In the genomic region with DNA sequence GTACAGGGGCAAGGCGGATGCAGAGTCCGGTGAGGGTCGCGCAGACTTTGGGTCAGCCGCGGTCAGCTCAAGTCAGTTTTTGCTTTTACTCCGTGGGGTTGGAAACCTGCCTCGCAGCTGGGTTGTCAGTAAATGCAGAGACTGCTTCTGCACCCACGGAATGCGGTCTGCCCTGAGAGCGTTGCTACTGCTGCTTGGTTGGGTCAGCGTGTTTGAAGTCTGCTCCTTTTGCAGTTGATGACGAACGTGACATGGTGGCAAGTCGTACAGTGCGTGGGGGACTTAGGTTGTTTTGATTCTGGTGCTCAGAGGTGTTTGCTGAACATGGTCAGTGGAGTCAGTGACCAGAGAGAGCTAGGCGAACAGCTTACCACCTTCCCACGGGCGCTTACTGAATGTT, we compare ENCODE assay signal across 8 mouse cellular contexts. TPM values are rescaled to one million over a fixed set of nuclear protein-coding genes. Genes with fewer than 3 reads are reported as not detected.
DNase-seq lines count a peak whose midpoint lies in the region; ATAC-seq and TF ChIP-seq lines count a peak whose summit lies in the region.

No protein-coding gene starts in this region.

- peak; percentile 37; the same call in 1 of the 2 replicates for ATAC-seq in hindbrain, embryonic 16.5 days
- ATAC-seq in midbrain, embryonic 15.5 days (replicated peaks) = peak; percentile 53; the same call in 1 of the 2 replicates

- H3K27me3 ChIP-seq in liver, adult 2 months (ENCODE audit: control insufficient read depth, insufficient read depth, low read length) = no peaks in the 10 kb centered on the region
- no peaks in the 10 kb centered on the region for H3K27me3 ChIP-seq in hindbrain, embryonic 16.5 days (replicated peaks; ENCODE audit: control insufficient read depth, insufficient read depth, low read length)
- H3K27me3 ChIP-seq in midbrain, embryonic 15.5 days (replicated peaks) = no peaks in the 10 kb centered on the region

- H3K9me3 ChIP-seq in hindbrain, embryonic 16.5 days (ENCODE audit: control insufficient read depth, low read length) = no peaks in the 10 kb centered on the region
- H3K9me3 ChIP-seq in midbrain, embryonic 15.5 days = no peaks in the 10 kb centered on the region

- H3K4me2 ChIP-seq in hindbrain, embryonic 16.5 days (ENCODE audit: low read length) = peak overlapping the region; percentile 79
- H3K4me2 ChIP-seq in midbrain, embryonic 15.5 days = peak overlapping the region; percentile 67

- peak; percentile 33 for DNase-seq in liver, adult 2 months (ENCODE audit: extremely low read depth, low read depth, low spot score)
- no peak for DNase-seq in liver
- DNase-seq in c-Kit-negative CD71-positive TER-119-positive erythroid progenitor cells, embryonic 14.5 days (ENCODE audit: low read depth, low spot score) = peak; percentile 15
- DNase-seq in left cerebral cortex, postnatal 36 days (ENCODE audit: low spot score in 2 of 2) = no peak
- DNase-seq in kidney, adult 8-10 months = no peak
- DNase-seq in gastrocnemius, postnatal 14 days = no peak

- intact Hi-C loops in left cerebral cortex, postnatal 36 days (cut with DNase I) = no loop called here
- intact Hi-C loops in gastrocnemius, postnatal 14 days (cut with DNase I; ENCODE audit: low total_unique reads) = no loop called here

- WGBS in liver, adult 2 months = under 1% methylated on average over 19 of the region's 19 CpGs
- 4% methylated on average over 19 of the region's 19 CpGs for WGBS in hindbrain, embryonic 16.5 days
- 3% methylated on average over 19 of the region's 19 CpGs for whole genome bisulfite sequencing in midbrain, embryonic 15.5 days

- TF ChIP-seq POLR2A in liver, adult 2 months (IDR thresholded peaks at IDR 0.05; ENCODE audit: extremely low read depth, insufficient read depth, low read length) = no peak

- H3K36me3 ChIP-seq in liver, adult 2 months (ENCODE audit: control insufficient read depth, insufficient read depth, low read length) = peaks cover 2% of the 10 kb centered on the region
- H3K36me3 ChIP-seq in hindbrain, embryonic 16.5 days (ENCODE audit: control insufficient read depth, insufficient read depth, low read length) = peaks cover 3% of the 10 kb centered on the region; the same call in 1 of the 2 replicates
- peaks cover 7% of the 10 kb centered on the region for H3K36me3 ChIP-seq in midbrain, embryonic 15.5 days (replicated peaks)

- H3K79me2 ChIP-seq in liver, adult 2 months (ENCODE audit: control insufficient read depth, insufficient read depth, low read length) = peaks cover 17% of the 10 kb centered on the region; the same call in 1 of the 2 replicates

- TF ChIP-seq CTCF in liver, adult 2 months (IDR thresholded peaks at IDR 0.05; ENCODE audit: low read depth, low read length) = no peak

- peaks cover 7% of the 10 kb centered on the region; the same call in 1 of the 2 replicates for H3K4me1 ChIP-seq in liver, adult 2 months (ENCODE audit: control insufficient read depth, insufficient read depth, low read length)
- H3K4me1 ChIP-seq in hindbrain, embryonic 16.5 days (ENCODE audit: control insufficient read depth, insufficient read depth, low read depth, low read length) = peaks cover 15% of the 10 kb centered on the region
- H3K4me1 ChIP-seq in midbrain, embryonic 15.5 days = peaks cover 20% of the 10 kb centered on the region

- peak overlapping the region; percentile 69 for H3K27ac ChIP-seq in liver, adult 2 months (replicated peaks; ENCODE audit: insufficient read depth, low read depth, low read length)
- H3K27ac ChIP-seq in hindbrain, embryonic 16.5 days (ENCODE audit: low read depth, low read length) = peak overlapping the region; percentile 79
- peak overlapping the region; percentile 76 for H3K27ac ChIP-seq in midbrain, embryonic 15.5 days

- H3K4me3 ChIP-seq in liver, adult 2 months (ENCODE audit: insufficient read depth, low read depth, low read length) = peak overlapping the region; percentile 67
- H3K4me3 ChIP-seq in hindbrain, embryonic 16.5 days (ENCODE audit: low read length) = peak overlapping the region; percentile 95
- H3K4me3 ChIP-seq in midbrain, embryonic 15.5 days = peak overlapping the region; percentile 84

- peak overlapping the region; percentile 72 for H3K9ac ChIP-seq in liver, adult 2 months (ENCODE audit: low read depth, low read length)
- H3K9ac ChIP-seq in hindbrain, embryonic 16.5 days (ENCODE audit: low read depth, low read length) = peak overlapping the region; percentile 86
- peak overlapping the region; percentile 87 for H3K9ac ChIP-seq in midbrain, embryonic 15.5 days

RNA-seq across cellular contexts. Expression of a gene that starts 0.5 kb away (rescaled TPM):
- total RNA-seq in liver, adult 2 months (2014; rRNA removed) = 11.6 TPM in 2 replicates
- 4.3 and 5.4 TPM in 2 replicates for polyA plus RNA-seq in liver, adult 2 months (2012; rRNA removed)
- 20.1 and 21.6 TPM in 2 replicates for polyA plus RNA-seq in hindbrain, embryonic 16.5 days (2015; fragmentation: Nextera tagmentation; extraction: Ambion mirVana)
- polyA plus RNA-seq in midbrain, embryonic 15.5 days (2015; fragmentation: Nextera tagmentation; extraction: Ambion mirVana) = 25.5 and 28.5 TPM in 2 replicates
- 10 to 100 TPM; 42.0 to 46.7 TPM for total RNA-seq in left cerebral cortex, postnatal 36 days (2021)
- 10 to 100 TPM; 32.2 to 34.4 TPM for total RNA-seq in gastrocnemius, postnatal 14 days (2021)

RNA-seq across cellular contexts. Expression of a gene that starts 41.4 kb away (rescaled TPM):
- total RNA-seq in liver, adult 2 months (2014; rRNA removed) = 17.3 and 18.4 TPM in 2 replicates
- 19.8 and 19.9 TPM in 2 replicates for polyA plus RNA-seq in liver, adult 2 months (2012; rRNA removed)
- polyA plus RNA-seq in hindbrain, embryonic 16.5 days (2015; fragmentation: Nextera tagmentation; extraction: Ambion mirVana) = 70.9 and 75.6 TPM in 2 replicates
- 88.0 and 91.7 TPM in 2 replicates for polyA plus RNA-seq in midbrain, embryonic 15.5 days (2015; fragmentation: Nextera tagmentation; extraction: Ambion mirVana)
- total RNA-seq in left cerebral cortex, postnatal 36 days (2021) = 10 to 100 TPM; 42.5 to 62.2 TPM
- total RNA-seq in gastrocnemius, postnatal 14 days (2021) = 10 to 100 TPM; 13.1 TPM

RNA-seq across cellular contexts. Expression of a gene that starts 53.8 kb away (rescaled TPM):
- 16.5 and 17.0 TPM in 2 replicates for total RNA-seq in liver, adult 2 months (2014; rRNA removed)
- 4.9 and 5.6 TPM in 2 replicates for polyA plus RNA-seq in liver, adult 2 months (2012; rRNA removed)
- polyA plus RNA-seq in hindbrain, embryonic 16.5 days (2015; fragmentation: Nextera tagmentation; extraction: Ambion mirVana) = 17.2 and 18.2 TPM in 2 replicates
- polyA plus RNA-seq in midbrain, embryonic 15.5 days (2015; fragmentation: Nextera tagmentation; extraction: Ambion mirVana) = 20.6 and 22.6 TPM in 2 replicates
- 10 to 100 TPM; 37.1 to 37.2 TPM for total RNA-seq in left cerebral cortex, postnatal 36 days (2021)
- total RNA-seq in gastrocnemius, postnatal 14 days (2021) = 10 to 100 TPM; 20.9 to 21.2 TPM

Comparison
In these comparisons a context has a peak if more than half of its experiments do, and no peak if none do; other contexts are left out.
1. DNase-seq: peak in liver, adult 2 months (single experiment) and c-Kit-negative CD71-positive TER-119-positive erythroid progenitor cells, embryonic 14.5 days (single experiment); none in liver (single experiment), left cerebral cortex, postnatal 36 days (0 of 2), kidney, adult 8-10 months (0 of 2) and gastrocnemius, postnatal 14 days (single experiment).
2. Peak in every context shown above with its lines, with median percentiles within 50 percentile points of each other: H3K27ac ChIP-seq, H3K4me3 ChIP-seq and H3K9ac ChIP-seq.